Mouse (Mus musculus) erythroblast, embryonic 14.5 days (primary cell): ENCODE results near the gene Sorcs2. TPM values are rescaled to one million over a fixed set of nuclear protein-coding genes. Genes with fewer than 3 reads are reported as not detected.

Experiments used
- H3K27me3 ChIP-seq: 2 replicates; pipeline ENCODE4 v1.6.1; 2012; ENCODE audit warnings: inconsistent platforms; ENCODE audit not compliant: control insufficient read depth
- H3K36me3 ChIP-seq: 2 replicates; pipeline ENCODE4 v1.6.1; 2012; ENCODE audit warnings: mild to moderate bottlenecking, inconsistent platforms; ENCODE audit not compliant: control insufficient read depth
- H3K4me1 ChIP-seq: 2 replicates; pipeline ENCODE4 v1.6.1; 2012; ENCODE audit warnings: inconsistent platforms; ENCODE audit not compliant: control insufficient read depth
- H3K4me3 ChIP-seq: replicated peaks from 2 replicates; pipeline ENCODE3; 2012; ENCODE audit warnings: moderate library complexity, mild to moderate bottlenecking, inconsistent platforms
- H3K9me3 ChIP-seq: 2 replicates; pipeline ENCODE4 v1.6.1; 2012; ENCODE audit warnings: low read length, inconsistent platforms, mixed read lengths; ENCODE audit not compliant: control insufficient read depth
- GATA1 ChIP-seq: IDR thresholded peaks from 2 replicates; pipeline ENCODE4 v1.6.1; 2012; ENCODE audit warnings: low read length, inconsistent platforms, mixed read lengths
- TAL1 ChIP-seq: IDR thresholded peaks from 3 replicates; pipeline ENCODE4 v1.6.1; 2012; ENCODE audit warnings: low read length, inconsistent platforms, mixed read lengths
- polyA plus RNA-seq: library from polyadenylated mRNA; stranded (reverse); fragments of >175 nt; gene quantifications from 2 replicates; pipeline ENCODE4 v1.2.3, GENCODE M21; 2012

Gene Sorcs2
- polyA plus RNA-seq, 1 experiment = not detected

GRCm38 (mm10) chr5:36122987-36123386 lies 275.0 kb downstream of the Sorcs2 start:
- Histone ChIP-seq H3K4me3 (no peak overlapping the region), H3K4me1 (no peaks in the 10 kb centered on the region), H3K36me3 (no peaks in the 10 kb centered on the region), H3K27me3 (no peaks in the 10 kb centered on the region), H3K9me3 (no peaks in the 10 kb centered on the region)
- TF ChIP-seq TAL1 = no peak
- TF ChIP-seq GATA1 = no peak

- H3K4me1 ChIP-seq = no peaks in the 10 kb centered on the region
- no peak for TF ChIP-seq GATA1
- no peak overlapping the region for H3K4me3 ChIP-seq
- H3K36me3 ChIP-seq = no peaks in the 10 kb centered on the region
- H3K9me3 ChIP-seq = no peaks in the 10 kb centered on the region
- H3K27me3 ChIP-seq = no peaks in the 10 kb centered on the region
Observed at GRCm38 (mm10) chr5:36120931-36121341, 277.0 kb downstream of the Sorcs2 start.

GRCm38 (mm10) chr5:36118061-36118460 lies 279.9 kb downstream of the Sorcs2 start:
- Histone ChIP-seq H3K36me3 (no peaks in the 10 kb centered on the region), H3K27me3 (no peaks in the 10 kb centered on the region), H3K4me3 (no peak overlapping the region), H3K9me3 (no peaks in the 10 kb centered on the region), H3K4me1 (no peaks in the 10 kb centered on the region)
- TF ChIP-seq GATA1 (no peak), TAL1 (no peak)

- Histone ChIP-seq H3K9me3 (no peaks in the 10 kb centered on the region), H3K36me3 (no peaks in the 10 kb centered on the region), H3K27me3 (no peaks in the 10 kb centered on the region), H3K4me3 (no peak overlapping the region), H3K4me1 (no peaks in the 10 kb centered on the region)
- TF ChIP-seq GATA1 (no peak), TAL1 (no peak)
Observed at GRCm38 (mm10) chr5:36115519-36115918, 282.4 kb downstream of the Sorcs2 start.

GRCm38 (mm10) chr5:36113696-36114095 lies 284.2 kb downstream of the Sorcs2 start:
- no peaks in the 10 kb centered on the region for H3K27me3 ChIP-seq
- H3K4me3 ChIP-seq = no peak overlapping the region
- H3K36me3 ChIP-seq = no peaks in the 10 kb centered on the region
- H3K9me3 ChIP-seq = no peaks in the 10 kb centered on the region
- H3K4me1 ChIP-seq = no peaks in the 10 kb centered on the region
- TF ChIP-seq TAL1 (no peak), GATA1 (no peak)

- Histone ChIP-seq H3K4me3 (no peak overlapping the region), H3K9me3 (no peaks in the 10 kb centered on the region), H3K36me3 (no peaks in the 10 kb centered on the region), H3K27me3 (no peaks in the 10 kb centered on the region), H3K4me1 (no peaks in the 10 kb centered on the region)
- no peak for TF ChIP-seq GATA1
- no peak for TF ChIP-seq TAL1
Observed at GRCm38 (mm10) chr5:36112696-36113095, 285.2 kb downstream of the Sorcs2 start.

GRCm38 (mm10) chr5:36111516-36111915 lies 286.4 kb downstream of the Sorcs2 start:
- Histone ChIP-seq H3K4me1 (no peaks in the 10 kb centered on the region), H3K27me3 (no peaks in the 10 kb centered on the region), H3K9me3 (no peaks in the 10 kb centered on the region), H3K36me3 (no peaks in the 10 kb centered on the region), H3K4me3 (no peak overlapping the region)
- no peak for TF ChIP-seq GATA1
- TF ChIP-seq TAL1 = no peak

- Histone ChIP-seq H3K4me3 (no peak overlapping the region), H3K9me3 (no peaks in the 10 kb centered on the region), H3K36me3 (no peaks in the 10 kb centered on the region), H3K27me3 (no peaks in the 10 kb centered on the region), H3K4me1 (no peaks in the 10 kb centered on the region)
- no peak for TF ChIP-seq GATA1
- no peak for TF ChIP-seq TAL1
Observed at GRCm38 (mm10) chr5:36108339-36108887, 289.5 kb downstream of the Sorcs2 start.

- Histone ChIP-seq H3K9me3 (no peaks in the 10 kb centered on the region), H3K27me3 (no peaks in the 10 kb centered on the region), H3K4me1 (no peaks in the 10 kb centered on the region), H3K36me3 (no peaks in the 10 kb centered on the region), H3K4me3 (no peak overlapping the region)
- TF ChIP-seq TAL1 = no peak
- TF ChIP-seq GATA1 = no peak
Observed at GRCm38 (mm10) chr5:36103483-36103882, 294.5 kb downstream of the Sorcs2 start.

GRCm38 (mm10) chr5:36101129-36101528 lies 296.8 kb downstream of the Sorcs2 start:
- H3K9me3 ChIP-seq = no peaks in the 10 kb centered on the region
- H3K4me3 ChIP-seq = no peak overlapping the region
- TF ChIP-seq TAL1 (no peak), GATA1 (no peak)
- no peaks in the 10 kb centered on the region for H3K36me3 ChIP-seq
- no peaks in the 10 kb centered on the region for H3K4me1 ChIP-seq
- H3K27me3 ChIP-seq = no peaks in the 10 kb centered on the region
